Mouse (Mus musculus): ENCODE data around the gene Ocel1. TPM values are rescaled to one million over a fixed set of nuclear protein-coding genes. Genes with fewer than 3 reads are reported as not detected.
A peak's percentile ranks its signal among the peaks of the same experiment; 100 is the strongest.

Gene Ocel1
- polyA plus RNA-seq, 1 experiment from 2014 or later, result 5.7 TPM

GRCm38 (mm10) chr8:71380178-71381171, 9.4 kb downstream of the Ocel1 start:
- H3K4me3 ChIP-seq, result peak overlapping the region; percentile 94
- 2% methylated on average over 72 of the region's 72 CpGs for WGBS
- H3K9ac ChIP-seq, result peak overlapping the region; percentile 98
- no peaks in the 10 kb centered on the region for H3K27me3 ChIP-seq (replicated peaks)
- no peaks in the 10 kb centered on the region for H3K9me3 ChIP-seq (replicated peaks)
- ATAC-seq (ENCODE audit: insufficient number of reproducible peaks, low FRiP score), result no peak
- peaks cover 55% of the 10 kb centered on the region for H3K4me1 ChIP-seq (replicated peaks)
- H3K36me3 ChIP-seq, result peaks cover 27% of the 10 kb centered on the region
- peak overlapping the region; percentile 95 for H3K4me2 ChIP-seq
- H3K27ac ChIP-seq (ENCODE audit: poor library complexity, severe bottlenecking), result peak overlapping the region; percentile 88; the same call in 1 of the 2 replicates

- 2% methylated on average over 75 of the region's 89 CpGs for WGBS
- H3K4me1 ChIP-seq (replicated peaks), result peaks cover 45% of the 10 kb centered on the region
- H3K4me2 ChIP-seq, result peak within 1 kb of the TSS; percentile 95
- H3K27me3 ChIP-seq (replicated peaks), result no peaks in the 10 kb centered on the region
- peak within 1 kb of the TSS; percentile 88 for H3K27ac ChIP-seq (ENCODE audit: poor library complexity, severe bottlenecking)
- H3K4me3 ChIP-seq, result peak within 1 kb of the TSS; percentile 94
- H3K36me3 ChIP-seq, result peaks cover 21% of the 10 kb centered on the region
- ATAC-seq (ENCODE audit: insufficient number of reproducible peaks, low FRiP score), result peak; percentile 41
- peak within 1 kb of the TSS; percentile 98 for H3K9ac ChIP-seq
- no peaks in the 10 kb centered on the region for H3K9me3 ChIP-seq (replicated peaks)
Measured at GRCm38 (mm10) chr8:71381421-71381970, 10.4 kb downstream of the Ocel1 start, which contains the start of gene Nr2f6. Nr2f6 (minus strand) TSS chr8:71381960.

GRCm38 (mm10) chr8:71381971-71382961, 11.2 kb downstream of the Ocel1 start:
- Histone ChIP-seq H3K27ac (ENCODE audit: poor library complexity, severe bottlenecking) (peak overlapping the region; percentile 88), H3K9ac (peak overlapping the region; percentile 86), H3K4me2 (peak overlapping the region; percentile 95), H3K36me3 (peaks cover 18% of the 10 kb centered on the region), H3K4me3 (peak overlapping the region; percentile 94), H3K4me1 (replicated peaks) (peaks cover 38% of the 10 kb centered on the region), H3K27me3 (replicated peaks) (no peaks in the 10 kb centered on the region), H3K9me3 (replicated peaks) (no peaks in the 10 kb centered on the region)
- ATAC-seq (ENCODE audit: insufficient number of reproducible peaks, low FRiP score), result peak; percentile 89
- 4% methylated on average over 55 of the region's 80 CpGs for WGBS

- H3K4me2 ChIP-seq, result no peak overlapping the region
- H3K27ac ChIP-seq (ENCODE audit: poor library complexity, severe bottlenecking), result no peak overlapping the region
- no peak overlapping the region for H3K9ac ChIP-seq
- H3K4me1 ChIP-seq (replicated peaks), result peaks cover 35% of the 10 kb centered on the region
- 36% methylated on average over 12 of the region's 12 CpGs for WGBS
- no peaks in the 10 kb centered on the region for H3K9me3 ChIP-seq (replicated peaks)
- H3K27me3 ChIP-seq (replicated peaks), result no peaks in the 10 kb centered on the region
- peaks cover 6% of the 10 kb centered on the region for H3K36me3 ChIP-seq
- no peak overlapping the region for H3K4me3 ChIP-seq
- no peak for ATAC-seq (ENCODE audit: insufficient number of reproducible peaks, low FRiP score)
Measured at GRCm38 (mm10) chr8:71383396-71383795, 12.3 kb downstream of the Ocel1 start.

- no peaks in the 10 kb centered on the region for H3K27me3 ChIP-seq (replicated peaks)
- WGBS, result 67% methylated on average over 3 of the region's 3 CpGs
- peaks cover 30% of the 10 kb centered on the region for H3K4me1 ChIP-seq (replicated peaks)
- H3K36me3 ChIP-seq, result peaks cover 2% of the 10 kb centered on the region; the same call in 1 of the 2 replicates
- no peaks in the 10 kb centered on the region for H3K9me3 ChIP-seq (replicated peaks)
- no peak overlapping the region for H3K4me2 ChIP-seq
- no peak overlapping the region for H3K4me3 ChIP-seq
- no peak overlapping the region for H3K9ac ChIP-seq
- no peak for ATAC-seq (ENCODE audit: insufficient number of reproducible peaks, low FRiP score)
- no peak overlapping the region for H3K27ac ChIP-seq (ENCODE audit: poor library complexity, severe bottlenecking)
Measured at GRCm38 (mm10) chr8:71383860-71384259, 12.8 kb downstream of the Ocel1 start.

GRCm38 (mm10) chr8:71385212-71385835, 14.2 kb downstream of the Ocel1 start:
- ATAC-seq (ENCODE audit: insufficient number of reproducible peaks, low FRiP score), result no peak
- Histone ChIP-seq H3K27me3 (replicated peaks) (no peaks in the 10 kb centered on the region), H3K9ac (no peak overlapping the region), H3K4me1 (replicated peaks) (peaks cover 16% of the 10 kb centered on the region), H3K27ac (ENCODE audit: poor library complexity, severe bottlenecking) (no peak overlapping the region), H3K9me3 (replicated peaks) (no peaks in the 10 kb centered on the region), H3K36me3 (no peaks in the 10 kb centered on the region), H3K4me2 (no peak overlapping the region), H3K4me3 (no peak overlapping the region)
- 64% methylated on average over 12 of the region's 12 CpGs for WGBS

GRCm38 (mm10) chr8:71388267-71388666, 17.2 kb downstream of the Ocel1 start:
- Histone ChIP-seq H3K27ac (ENCODE audit: poor library complexity, severe bottlenecking) (no peak overlapping the region), H3K9ac (no peak overlapping the region), H3K4me2 (no peak overlapping the region), H3K27me3 (replicated peaks) (no peaks in the 10 kb centered on the region), H3K4me3 (no peak overlapping the region), H3K36me3 (no peaks in the 10 kb centered on the region), H3K4me1 (replicated peaks) (peaks cover 6% of the 10 kb centered on the region), H3K9me3 (replicated peaks) (no peaks in the 10 kb centered on the region)
- 47% methylated on average over 1 of the region's 1 CpGs for WGBS
- ATAC-seq (ENCODE audit: insufficient number of reproducible peaks, low FRiP score), result no peak

- no peaks in the 10 kb centered on the region for H3K27me3 ChIP-seq (replicated peaks)
- no peak overlapping the region for H3K4me2 ChIP-seq
- H3K9ac ChIP-seq, result no peak overlapping the region
- H3K9me3 ChIP-seq (replicated peaks), result no peaks in the 10 kb centered on the region
- no peaks in the 10 kb centered on the region for H3K36me3 ChIP-seq
- no peaks in the 10 kb centered on the region for H3K4me1 ChIP-seq (replicated peaks)
- H3K27ac ChIP-seq (ENCODE audit: poor library complexity, severe bottlenecking), result no peak overlapping the region
- WGBS, result 78% methylated on average over 2 of the region's 2 CpGs
- no peak for ATAC-seq (ENCODE audit: insufficient number of reproducible peaks, low FRiP score)
- H3K4me3 ChIP-seq, result no peak overlapping the region
Measured at GRCm38 (mm10) chr8:71391696-71392095, 20.6 kb downstream of the Ocel1 start.

GRCm38 (mm10) chr8:71392391-71392790, 21.3 kb downstream of the Ocel1 start:
- ATAC-seq (ENCODE audit: insufficient number of reproducible peaks, low FRiP score), result no peak
- H3K9me3 ChIP-seq (replicated peaks), result no peaks in the 10 kb centered on the region
- no peaks in the 10 kb centered on the region for H3K27me3 ChIP-seq (replicated peaks)
- H3K27ac ChIP-seq (ENCODE audit: poor library complexity, severe bottlenecking), result no peak overlapping the region
- peaks cover 4% of the 10 kb centered on the region for H3K4me1 ChIP-seq (replicated peaks)
- H3K36me3 ChIP-seq, result no peaks in the 10 kb centered on the region
- WGBS, result 71% methylated on average over 5 of the region's 5 CpGs
- no peak overlapping the region for H3K9ac ChIP-seq
- no peak overlapping the region for H3K4me3 ChIP-seq
- no peak overlapping the region for H3K4me2 ChIP-seq

- ATAC-seq (ENCODE audit: insufficient number of reproducible peaks, low FRiP score), result no peak
- Histone ChIP-seq H3K27me3 (replicated peaks) (no peaks in the 10 kb centered on the region), H3K9ac (no peak overlapping the region), H3K4me2 (peak overlapping the region; percentile 9; the same call in 1 of the 2 replicates), H3K9me3 (replicated peaks) (no peaks in the 10 kb centered on the region), H3K4me1 (replicated peaks) (peaks cover 8% of the 10 kb centered on the region), H3K36me3 (no peaks in the 10 kb centered on the region), H3K4me3 (no peak overlapping the region), H3K27ac (ENCODE audit: poor library complexity, severe bottlenecking) (no peak overlapping the region)
- WGBS, result 11% methylated on average over 3 of the region's 3 CpGs
Measured at GRCm38 (mm10) chr8:71392871-71393270, 21.8 kb downstream of the Ocel1 start.
